In genomic region chr13:44360016-44360415, GRCm38 (mm10) we compare ENCODE assay signal across 18 mouse cellular contexts.
"Had no signal": no experiment of that assay in that cellular context is flagged by ENCODE, and none has a peak within 500 bp of the region (broad histone marks: within the 10 kb centered on the region; RNA-seq: fewer than 3 reads in every experiment).

No protein-coding gene starts in this region.

- H3K27me3 ChIP-seq: liver, embryonic 13.5 days; neural tube, embryonic 12.5 days; neural tube, embryonic 15.5 days; stomach, embryonic 15.5 days had no signal

- H3K4me1 ChIP-seq: liver, embryonic 13.5 days; neural tube, embryonic 15.5 days had no signal

- H3K27ac ChIP-seq: kidney, postnatal 0 days; layer of hippocampus, adult 2 months; left cerebral cortex, adult 2 months; liver, embryonic 13.5 days; neural tube, embryonic 12.5 days; neural tube, embryonic 15.5 days; stomach, embryonic 15.5 days had no signal

- ATAC-seq: intestine, postnatal 0 days had no signal

- H3K9ac ChIP-seq: liver, embryonic 13.5 days; neural tube, embryonic 12.5 days; neural tube, embryonic 15.5 days; stomach, embryonic 15.5 days had no signal

- DNase-seq: kidney, adult 2 months; kidney, postnatal 25 days; layer of hippocampus, adult 9-11 months; liver, embryonic 13.5 days; lung, adult 2 months; lung, postnatal 14 days; lung, postnatal 4 days; midbrain, embryonic 14.5 days; right cerebral cortex, postnatal 25 days; spleen, adult 18-20 months had no signal

- H3K4me2 ChIP-seq: liver, embryonic 13.5 days; midbrain, embryonic 11.5 days; neural tube, embryonic 12.5 days; neural tube, embryonic 15.5 days; stomach, embryonic 15.5 days had no signal

- H3K4me3 ChIP-seq: layer of hippocampus, adult 2 months; left cerebral cortex, adult 2 months; liver, embryonic 13.5 days; neural tube, embryonic 12.5 days; neural tube, embryonic 15.5 days; stomach, embryonic 15.5 days had no signal

- H3K36me3 ChIP-seq: liver, embryonic 13.5 days; neural tube, embryonic 12.5 days; neural tube, embryonic 15.5 days; stomach, embryonic 15.5 days had no signal

- H3K9me3 ChIP-seq: liver, embryonic 13.5 days; neural tube, embryonic 12.5 days; neural tube, embryonic 15.5 days; stomach, embryonic 15.5 days had no signal
